Mouse (Mus musculus): ENCODE measurements around the gene B4galnt1.

DNA sequence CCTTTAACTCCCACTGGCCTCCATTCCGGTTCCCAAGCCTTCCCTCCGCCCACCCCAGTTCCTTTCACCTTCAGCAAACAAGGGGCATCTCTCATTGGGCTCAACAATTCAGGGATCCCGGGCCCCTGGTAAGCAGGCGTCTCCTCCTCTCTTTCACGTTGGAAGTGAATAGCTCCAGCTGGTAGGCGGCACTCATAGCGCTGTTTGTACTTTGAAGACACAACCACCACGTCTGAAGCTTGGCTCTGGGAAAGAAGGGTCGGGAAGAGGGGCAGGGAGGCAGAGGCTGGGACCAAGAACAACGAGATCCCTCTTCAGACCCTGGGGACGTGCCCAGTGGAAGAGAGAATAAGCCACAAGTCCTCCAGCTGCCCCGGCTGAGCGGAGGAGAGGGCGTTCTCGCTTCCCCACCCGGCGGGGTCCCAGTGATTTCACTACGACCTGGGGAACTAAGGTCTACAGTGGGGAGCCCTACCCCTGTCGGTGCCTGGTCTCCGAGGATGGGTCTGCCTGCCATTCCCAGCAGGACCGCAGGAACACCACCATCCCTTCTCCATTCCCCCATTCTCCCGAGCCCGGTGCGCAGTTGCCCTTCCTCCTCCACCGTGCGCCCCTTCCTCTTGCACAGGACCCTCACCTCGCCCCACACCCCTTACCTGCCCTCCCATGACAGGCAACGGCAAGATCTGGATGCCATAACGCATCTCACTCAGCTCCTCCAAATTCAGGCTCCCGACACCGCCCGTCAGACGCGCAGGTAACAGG is 44.5 kb upstream of the B4galnt1 start:
- no peak for TF ChIP-seq CTCF (IDR thresholded peaks at IDR 0.05; ENCODE audit: low read depth)
- TF ChIP-seq EP300 (IDR thresholded peaks at IDR 0.05; ENCODE audit: low read depth), result no peak
